Mouse (Mus musculus) E14TG2a.4 (cell line): Measurements from ENCODE around the gene 4430402I18Rik.

ENCODE experiments used
- CTCF ChIP-seq: conservative IDR thresholded peaks from 2 replicates; pipeline ENCODE4 v1.5.1; 2014; ENCODE audit warnings: low read length
- NANOG ChIP-seq: IDR thresholded peaks from 2 replicates; pipeline ENCODE4 v1.6.1; 2014; ENCODE audit warnings: borderline replicate concordance, low read length, mixed read lengths
- POU5F1 ChIP-seq: IDR thresholded peaks from 2 replicates; pipeline ENCODE4 v1.6.1; 2014; ENCODE audit warnings: low read length, borderline replicate concordance

DNA sequence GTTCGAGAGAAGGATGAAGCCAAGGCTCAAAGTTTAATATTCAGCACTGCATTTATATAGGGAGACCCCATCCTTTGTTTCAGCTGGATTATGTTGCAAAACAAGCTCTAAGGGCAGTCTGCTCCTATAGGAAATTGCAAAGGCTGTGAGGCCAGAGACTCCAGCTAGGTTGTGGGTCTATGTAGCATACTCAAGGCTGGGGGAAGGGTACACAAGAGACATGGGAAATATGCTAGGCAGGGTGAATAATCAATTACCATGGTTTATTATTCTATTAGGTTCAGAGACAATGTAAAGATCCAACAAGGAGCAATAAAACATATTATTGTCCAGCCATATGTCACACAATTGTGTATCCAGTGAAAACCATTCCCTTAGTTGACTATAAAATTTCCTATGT is 75.7 kb downstream of the 4430402I18Rik start:
- TF ChIP-seq CTCF: no peak
- no peak for TF ChIP-seq POU5F1
- no peak for TF ChIP-seq NANOG
